Mouse (Mus musculus): ENCODE results near the gene Phf7.

DNA sequence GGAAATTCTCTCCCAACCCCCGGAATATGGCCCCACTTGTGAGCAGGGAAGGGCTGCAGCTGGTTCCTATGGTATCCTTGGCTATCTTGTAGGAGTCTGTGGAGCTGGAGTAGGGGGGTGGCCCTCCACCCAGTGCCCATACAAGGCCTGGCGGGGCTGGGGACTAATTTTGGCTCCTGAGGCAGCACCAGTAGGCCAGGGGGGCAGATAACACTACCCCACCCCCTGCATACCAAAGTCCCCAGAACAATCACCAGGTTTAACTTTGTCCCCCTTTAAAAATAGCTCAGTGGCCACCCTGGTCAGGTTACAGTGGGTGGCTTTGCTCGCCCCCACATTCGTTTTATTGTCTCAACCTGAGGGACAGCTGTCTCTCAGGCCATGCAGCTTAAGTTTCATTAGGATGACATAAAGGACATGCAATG, 42.0 kb downstream of the Phf7 start:
- TF ChIP-seq CTCF (conservative IDR thresholded peaks at IDR 0.05; ENCODE audit: insufficient read depth, insufficient read length, low read depth, low read length), result no peak
- TF ChIP-seq POLR2A (IDR thresholded peaks at IDR 0.05; ENCODE audit: low read depth, low read length), result no peak
